Mouse (Mus musculus) neutrophil, adult 5-6 weeks (primary cell): ENCODE measurements around the gene Pvr. TPM values are rescaled to one million over a fixed set of nuclear protein-coding genes. Genes with fewer than 3 reads are reported as not detected.

ENCODE experiments used
- ATAC-seq: fragments of 151-379, 151-347 bp; 2 replicates; pipeline ENCODE4 v1.8.0; 2017; ENCODE audit warnings: mild to moderate bottlenecking, moderate TSS enrichment; ENCODE audit not compliant: insufficient number of reproducible peaks, poor library complexity, low FRiP score, severe bottlenecking; ENCODE audit errors: extremely low read depth
- total RNA-seq: library from RNA; stranded (forward); fragments of 200-1000 nt; gene quantifications from 2 replicates; pipeline ENCODE4 v1.2.3, GENCODE M21; 2017

Gene Pvr
- total RNA-seq, 1 experiment from 2014 or later: 9.2 TPM

- no peak for ATAC-seq
These were observed 33.1 kb downstream of the Pvr start, which contains the start of gene Ceacam19 for GRCm38 (mm10) chr7:19887849-19888248. Gene Ceacam19, minus strand, starts transcription at chr7:19887965.

GRCm38 (mm10) chr7:19880754-19881153, 40.2 kb downstream of the Pvr start:
- no peak for ATAC-seq

- peak; percentile 56 for ATAC-seq
These were observed 44.1 kb downstream of the Pvr start for GRCm38 (mm10) chr7:19876781-19877425.

GRCm38 (mm10) chr7:19875948-19876682, 44.8 kb downstream of the Pvr start:
- ATAC-seq: peak; percentile 61

GRCm38 (mm10) chr7:19871943-19872601, 48.9 kb downstream of the Pvr start:
- ATAC-seq: no peak

- peak; percentile 75 for ATAC-seq
These were observed 49.8 kb downstream of the Pvr start for GRCm38 (mm10) chr7:19871137-19871621.

- ATAC-seq: no peak
These were observed 53.1 kb downstream of the Pvr start for GRCm38 (mm10) chr7:19867751-19868399.

- ATAC-seq: no peak
These were observed 54.5 kb downstream of the Pvr start for GRCm38 (mm10) chr7:19866490-19866889.

GRCm38 (mm10) chr7:19865246-19866036, 55.5 kb downstream of the Pvr start:
- ATAC-seq: no peak

- no peak for ATAC-seq
These were observed 56.7 kb downstream of the Pvr start for GRCm38 (mm10) chr7:19864241-19864640.

GRCm38 (mm10) chr7:19861199-19861598, 59.8 kb downstream of the Pvr start, which contains the start of gene Ceacam16:
Gene Ceacam16, minus strand, starts transcription at chr7:19861299.
- no peak for ATAC-seq

- ATAC-seq: no peak
These were observed 61.2 kb downstream of the Pvr start for GRCm38 (mm10) chr7:19859740-19860139.

- ATAC-seq: no peak
These were observed 64.7 kb downstream of the Pvr start for GRCm38 (mm10) chr7:19856283-19856682.

- no peak for ATAC-seq
These were observed 65.3 kb downstream of the Pvr start for GRCm38 (mm10) chr7:19855663-19856062.

Other genes with a start within 250 kb of the Pvr start
- 14.0 and 17.5 TPM in 2 replicates for gene Apoc2, start 243.2 kb downstream of the Pvr start, total RNA-seq
- not detected in 2 replicates for gene Gm44805, start 239.7 kb downstream of the Pvr start, total RNA-seq
- 0.23 TPM in 1 of 2 replicates, not detected in the other for gene Apoc4, start 239.7 kb downstream of the Pvr start, total RNA-seq
- gene Apoc1, start 228.5 kb downstream of the Pvr start, total RNA-seq: 2.7 and 12.5 TPM in 2 replicates
- 399 and 429 TPM in 2 replicates for gene Apoe, start 222.0 kb downstream of the Pvr start, total RNA-seq
- gene Tomm40, start 205.7 kb downstream of the Pvr start, total RNA-seq: 22.2 and 22.3 TPM in 2 replicates
- gene Nectin2, start 170.7 kb downstream of the Pvr start, total RNA-seq: 0.23 TPM in 1 of 2 replicates, not detected in the other
- gene Bcam, start 150.1 kb downstream of the Pvr start, total RNA-seq: not detected in 2 replicates
- 1.4 and 3.6 TPM in 2 replicates for gene Cblc, start 124.4 kb downstream of the Pvr start, total RNA-seq
- gene Bcl3, start 98.4 kb downstream of the Pvr start, total RNA-seq: 59.9 and 60.2 TPM in 2 replicates
- gene Gm19345, start 69.2 kb downstream of the Pvr start, total RNA-seq: 1.6 TPM in 1 of 2 replicates, not detected in the other
- gene Ceacam16, start 59.9 kb downstream of the Pvr start, total RNA-seq: 3.3 and 5.2 TPM in 2 replicates
- gene Ceacam19, start 33.2 kb downstream of the Pvr start, total RNA-seq: 0.47 TPM in 1 of 2 replicates, not detected in the other
- 0.47 and 0.86 TPM in 2 replicates for gene Igsf23, start 29.6 kb upstream of the Pvr start, total RNA-seq
- gene Ceacam20, start 44.3 kb upstream of the Pvr start, total RNA-seq: not detected in 2 replicates
- not detected in 2 replicates for gene Nlrp9b, start 70.3 kb upstream of the Pvr start, total RNA-seq
- gene Vmn1r91, start 178.5 kb upstream of the Pvr start, total RNA-seq: not detected in 2 replicates
- gene Gm16442, start 201.4 kb upstream of the Pvr start, total RNA-seq: not detected in 2 replicates
- not detected in 2 replicates for gene Vmn1r93, start 217.9 kb upstream of the Pvr start, total RNA-seq
- gene Vmn1r94, start 247.2 kb upstream of the Pvr start, total RNA-seq: not detected in 2 replicates